Mouse (Mus musculus) midbrain, embryonic 11.5 days (tissue): ENCODE measurements at regions not wholly inside any gene's neighbourhood (a gene's known extent, or its start where the extent isn't known, plus 50 kb on each side); places are given as distances from the start of the nearest gene placed in this dataset.
A peak's percentile ranks its signal among the peaks of the same experiment; 100 is the strongest.

ENCODE experiments used
- ATAC-seq: fragments of 200-750 bp; cut with Nextera tagmentation; 2 replicates; pipeline ENCODE4 v1.8.0; 2017; ENCODE audit warnings: moderate TSS enrichment, moderate library complexity; ENCODE audit not compliant: low FRiP score
- DNase-seq: peaks from one replicate; pipeline ENCODE4 v3.0.0; 2015; ENCODE audit warnings: low spot score; ENCODE audit errors: missing footprints
- H3K27ac ChIP-seq: fragments of 300-500 bp; sonication (generic); 2 replicates; pipeline ENCODE4 v1.5.1; 2014; ENCODE audit warnings: low read depth, low read length
- H3K27me3 ChIP-seq: fragments of 300-500 bp; sonication (generic); 2 replicates; pipeline ENCODE4 v1.6.1; 2014; ENCODE audit warnings: mild to moderate bottlenecking, low read length, moderate library complexity, mixed read lengths; ENCODE audit not compliant: control insufficient read depth, insufficient read depth
- H3K36me3 ChIP-seq: fragments of 300-500 bp; sonication (generic); 2 replicates; pipeline ENCODE4 v1.6.1; 2014; ENCODE audit warnings: mild to moderate bottlenecking, low read length, moderate library complexity, mixed read lengths; ENCODE audit not compliant: control insufficient read depth, insufficient read depth
- H3K4me1 ChIP-seq: fragments of 300-500 bp; sonication (generic); 2 replicates; pipeline ENCODE4 v1.6.1; 2014; ENCODE audit warnings: low read length; ENCODE audit not compliant: control insufficient read depth, insufficient read depth
- H3K4me2 ChIP-seq: fragments of 300-500 bp; sonication (generic); 2 replicates; pipeline ENCODE4 v1.6.1; 2014; ENCODE audit warnings: mild to moderate bottlenecking, moderate library complexity
- H3K4me3 ChIP-seq: fragments of 300-500 bp; sonication (generic); 2 replicates; pipeline ENCODE4 v1.5.1; 2014; ENCODE audit warnings: low read depth, low read length
- H3K9ac ChIP-seq: fragments of 300-500 bp; sonication (generic); 2 replicates; pipeline ENCODE4 v1.6.1; 2014; ENCODE audit warnings: low read length
- H3K9me3 ChIP-seq: fragments of 300-500 bp; sonication (generic); 2 replicates; pipeline ENCODE4 v1.6.1; 2016; ENCODE audit warnings: low read length; ENCODE audit not compliant: control insufficient read depth
- WGBS: fragments of 180-500 bp; shearing (Covaris S2); extraction: QIAGEN DNeasy Blood & Tissue Kit; methylation state at CpG from one replicate; pipeline ENCODE4 v1.1.7; 2014; 5-methylcytosine and 5-hydroxymethylcytosine counted together

DNA sequence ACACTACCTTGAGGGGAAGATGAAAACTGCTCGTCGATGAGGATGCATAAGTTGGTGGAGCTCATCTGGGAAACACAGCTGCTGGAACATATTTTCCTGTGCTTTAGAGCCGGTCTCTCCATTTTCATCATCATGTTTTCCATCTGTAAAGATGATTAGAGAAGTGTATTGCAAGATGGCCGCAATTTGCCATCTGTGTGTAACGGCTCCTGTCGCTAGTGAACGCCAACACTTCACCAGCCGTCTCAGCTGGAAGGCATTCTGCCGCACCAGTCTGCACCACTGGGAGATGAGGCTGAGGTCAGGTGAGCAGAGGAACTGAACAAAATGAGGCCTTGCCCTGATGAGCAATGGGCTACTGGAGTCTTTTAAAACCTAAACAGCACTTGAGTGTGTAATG, 57.4 kb downstream of the Gm21962 start:
- no peak overlapping the region for H3K27ac ChIP-seq
- H3K9ac ChIP-seq = no peak overlapping the region
- ATAC-seq (no peak), DNase-seq (no peak)
- 92% methylated on average over 9 of the region's 9 CpGs for WGBS
- H3K9me3 ChIP-seq = no peaks in the 10 kb centered on the region
- H3K36me3 ChIP-seq = no peaks in the 10 kb centered on the region
- no peak overlapping the region for H3K4me3 ChIP-seq
- no peak overlapping the region for H3K4me2 ChIP-seq
- H3K27me3 ChIP-seq = no peaks in the 10 kb centered on the region
- no peaks in the 10 kb centered on the region for H3K4me1 ChIP-seq

DNA sequence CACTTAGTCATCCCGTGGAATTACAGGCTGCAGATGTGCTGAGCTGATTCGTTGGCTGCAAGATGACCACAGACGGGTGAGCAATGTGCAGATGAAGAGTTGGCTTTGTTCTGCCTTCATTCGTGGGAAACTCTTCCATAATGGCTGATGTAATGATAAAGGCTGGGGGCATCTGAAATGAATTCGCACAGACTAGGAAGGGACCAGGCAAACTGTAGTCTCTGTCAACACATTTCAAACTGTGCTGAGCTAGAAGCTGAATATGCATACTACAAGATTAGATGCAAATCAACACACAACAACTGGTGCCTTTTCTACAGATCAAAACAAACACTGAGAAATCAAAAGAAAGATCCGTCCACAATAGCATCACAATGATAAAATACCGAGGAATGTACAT, 58.1 kb downstream of the Gm21962 start:
- 84% methylated on average over 7 of the region's 7 CpGs for WGBS
- Histone ChIP-seq H3K27me3 (no peaks in the 10 kb centered on the region), H3K27ac (no peak overlapping the region), H3K4me2 (no peak overlapping the region), H3K36me3 (no peaks in the 10 kb centered on the region), H3K4me1 (no peaks in the 10 kb centered on the region), H3K9ac (no peak overlapping the region), H3K9me3 (no peaks in the 10 kb centered on the region), H3K4me3 (no peak overlapping the region)
- DNase-seq (no peak), ATAC-seq (no peak)

DNA sequence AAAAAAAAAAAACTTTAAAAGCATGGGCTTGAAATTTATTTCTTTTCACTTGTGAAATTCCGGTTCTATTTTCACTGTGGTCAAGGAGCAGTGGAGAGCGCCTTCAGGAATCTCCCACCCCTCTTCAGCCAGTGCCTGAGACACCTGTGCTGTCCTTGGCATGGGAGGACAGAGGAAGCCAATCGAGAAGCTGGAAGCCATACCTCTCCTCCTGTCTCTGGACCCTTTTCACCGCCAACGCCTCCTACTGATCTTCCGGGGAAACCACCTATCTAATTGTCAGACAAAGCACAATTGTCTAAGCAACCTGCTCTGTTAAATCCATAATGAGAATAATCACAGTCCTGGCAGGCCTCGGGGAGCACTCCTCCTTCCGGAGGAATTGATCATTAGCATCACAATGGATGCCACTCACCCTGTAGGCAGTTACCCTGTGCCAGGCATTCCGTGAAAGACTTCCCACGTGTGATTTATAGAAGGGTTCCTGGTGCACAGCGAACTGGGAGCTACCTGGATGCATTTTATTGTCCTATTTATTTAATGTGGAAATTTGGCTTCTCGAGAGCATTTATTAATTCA, 66.0 kb downstream of the Gm21962 start:
- peak; percentile 75 for ATAC-seq

DNA sequence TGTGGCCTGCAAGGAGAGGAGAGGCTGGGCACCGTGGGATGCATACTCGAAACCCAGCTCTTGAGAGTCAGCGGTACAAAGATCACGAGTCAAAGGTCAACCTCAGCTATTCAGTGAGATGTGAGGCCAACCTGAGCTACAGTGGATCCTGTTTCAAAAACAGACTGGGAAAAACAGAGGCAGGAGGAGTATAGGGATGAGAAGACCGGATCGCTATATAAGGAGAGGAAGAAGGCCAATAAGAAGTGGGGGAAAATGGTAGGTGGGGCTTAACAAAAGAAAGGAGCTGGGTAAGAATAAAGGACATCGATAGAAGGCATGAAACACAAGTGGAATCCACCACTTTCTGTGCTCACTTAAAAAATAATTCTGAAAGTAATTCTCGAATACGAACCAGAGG, 70.2 kb downstream of the Gm21962 start:
- DNase-seq = no peak
- no peak overlapping the region for H3K27ac ChIP-seq
- no peak overlapping the region for H3K9ac ChIP-seq
- no peaks in the 10 kb centered on the region for H3K9me3 ChIP-seq
- no peak overlapping the region for H3K4me3 ChIP-seq
- H3K4me2 ChIP-seq = no peak overlapping the region
- H3K4me1 ChIP-seq = peaks cover 6% of the 10 kb centered on the region; the same call in 1 of the 2 replicates
- no peak for ATAC-seq
- no peaks in the 10 kb centered on the region for H3K27me3 ChIP-seq
- no peaks in the 10 kb centered on the region for H3K36me3 ChIP-seq
- WGBS = 70% methylated on average over 9 of the region's 9 CpGs

More for the DNA sequence above, 66.0 kb downstream of the Gm21962 start:
- Histone ChIP-seq H3K4me2 (no peak overlapping the region; the same call in 1 of the 2 replicates), H3K27me3 (no peaks in the 10 kb centered on the region), H3K27ac (no peak overlapping the region), H3K4me1 (peaks cover 6% of the 10 kb centered on the region; the same call in 1 of the 2 replicates), H3K9ac (no peak overlapping the region), H3K36me3 (no peaks in the 10 kb centered on the region), H3K4me3 (no peak overlapping the region), H3K9me3 (no peaks in the 10 kb centered on the region)
- 30% methylated on average over 12 of the region's 12 CpGs for WGBS
- DNase-seq = no peak

DNA sequence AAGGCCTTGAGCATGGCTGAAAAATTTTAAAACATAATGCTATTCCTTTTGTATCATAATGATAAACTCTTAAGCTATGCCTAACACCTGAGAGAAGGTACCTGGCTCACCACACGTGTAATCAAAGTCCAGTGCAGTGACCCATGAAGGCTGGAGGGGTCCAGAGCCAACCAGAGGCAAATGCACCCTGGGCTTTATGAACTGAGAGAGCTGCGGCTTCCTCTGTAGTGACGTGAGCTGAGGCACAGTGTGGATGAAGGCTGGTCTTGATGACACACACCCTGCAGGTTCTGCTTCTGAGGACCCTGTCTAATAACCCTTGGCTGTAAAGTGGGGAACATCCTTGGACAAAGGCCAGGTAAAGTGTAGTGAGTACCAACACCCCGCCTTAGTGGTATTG, 70.8 kb downstream of the Gm21962 start:
- Histone ChIP-seq H3K4me2 (no peak overlapping the region), H3K9me3 (no peaks in the 10 kb centered on the region), H3K4me1 (peaks cover 6% of the 10 kb centered on the region; the same call in 1 of the 2 replicates), H3K27me3 (no peaks in the 10 kb centered on the region), H3K9ac (no peak overlapping the region), H3K36me3 (no peaks in the 10 kb centered on the region), H3K4me3 (no peak overlapping the region), H3K27ac (no peak overlapping the region)
- 84% methylated on average over 4 of the region's 4 CpGs for WGBS
- ATAC-seq (no peak), DNase-seq (no peak)

DNA sequence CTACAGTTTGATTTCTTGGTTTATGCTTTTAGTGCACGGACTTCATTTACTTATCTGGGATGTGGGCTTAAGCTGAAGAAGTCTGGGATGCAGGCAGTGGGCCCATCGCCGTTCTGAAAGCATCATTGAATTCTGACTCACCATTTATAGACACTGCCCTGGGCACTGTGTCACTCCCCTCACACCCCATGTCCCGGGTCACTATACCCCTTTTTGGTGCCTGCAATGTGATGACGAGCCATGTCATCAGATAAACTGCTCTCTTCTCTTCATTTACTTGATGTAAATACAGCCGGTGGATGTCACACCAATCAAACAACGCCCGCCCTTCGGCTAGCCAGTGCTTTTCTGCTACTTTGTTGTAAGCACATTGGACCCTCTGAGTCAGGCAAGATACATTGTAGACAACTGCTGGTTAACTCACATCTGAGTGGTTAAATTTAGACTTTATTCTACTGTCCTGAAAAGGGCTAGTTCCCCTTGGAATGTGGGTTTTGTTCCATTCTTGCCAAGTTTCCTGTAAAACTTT, 80.5 kb downstream of the Gm21962 start:
- Histone ChIP-seq H3K9me3 (no peaks in the 10 kb centered on the region), H3K36me3 (no peaks in the 10 kb centered on the region), H3K4me2 (no peak overlapping the region), H3K27ac (no peak overlapping the region), H3K4me3 (no peak overlapping the region), H3K9ac (no peak overlapping the region), H3K27me3 (no peaks in the 10 kb centered on the region), H3K4me1 (peaks cover 6% of the 10 kb centered on the region)
- DNase-seq (no peak), ATAC-seq (no peak)
- WGBS = 91% methylated on average over 9 of the region's 9 CpGs

DNA sequence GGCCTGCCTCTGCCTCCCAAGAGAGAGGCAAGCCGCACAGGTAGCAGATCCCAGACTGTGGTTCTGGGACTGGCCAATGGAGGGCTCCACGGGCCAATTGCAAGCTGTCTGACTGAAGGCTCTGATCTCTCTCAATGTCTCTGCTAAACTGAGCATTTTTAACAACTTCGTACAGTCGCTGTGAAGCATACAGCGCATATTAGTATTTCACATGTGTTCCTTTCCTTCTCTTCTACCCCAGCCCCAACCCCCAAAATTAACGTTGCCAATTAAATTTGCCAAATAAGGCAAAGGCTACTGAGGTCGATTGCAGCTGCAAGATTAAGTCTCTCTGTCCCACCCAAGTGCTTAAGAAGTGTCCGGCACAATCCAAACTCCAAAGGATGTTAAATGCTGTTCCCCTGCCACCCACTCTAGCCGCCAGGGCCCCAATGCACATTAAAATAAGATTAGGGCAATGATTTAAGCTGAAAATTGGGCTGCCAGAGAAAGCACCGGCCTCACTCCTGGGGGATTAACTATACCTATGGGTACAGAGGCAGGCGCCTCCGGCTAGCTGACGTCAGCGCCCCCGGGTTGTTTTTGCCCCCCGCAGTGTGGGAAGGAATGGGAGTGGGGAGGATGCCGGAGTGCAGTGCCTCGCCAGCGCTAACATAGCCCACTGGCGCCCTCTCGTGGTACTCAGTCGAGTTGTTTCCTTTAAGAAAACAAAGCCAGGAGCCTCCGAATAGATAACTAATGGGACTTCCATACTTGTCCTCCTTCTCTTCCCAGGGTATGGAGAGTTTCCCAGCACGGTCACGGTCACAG, 81.3 kb downstream of the Gm21962 start:
- H3K9ac ChIP-seq = peak overlapping the region; percentile 41; the same call in 1 of the 2 replicates

DNA sequence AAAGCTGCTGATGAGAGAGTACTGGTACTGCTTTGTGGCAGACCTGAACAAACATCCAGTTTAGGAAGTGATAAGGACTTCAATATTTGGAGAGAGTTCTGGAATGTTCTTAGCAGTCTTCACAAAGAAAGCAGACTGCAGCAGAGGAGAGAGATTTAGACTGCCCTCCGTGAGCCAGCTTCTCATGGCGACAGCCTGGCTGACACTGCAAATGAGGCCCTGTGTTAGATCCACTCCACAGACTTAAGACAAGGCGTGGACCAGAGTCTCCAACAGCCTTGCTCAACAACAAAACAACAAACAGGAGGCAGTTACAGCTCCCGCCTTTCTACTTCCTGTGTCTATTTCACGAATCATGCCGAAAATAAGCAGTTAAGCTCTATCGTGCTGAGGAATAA, 81.9 kb downstream of the Gm21962 start:
- WGBS = 63% methylated on average over 7 of the region's 7 CpGs
- DNase-seq (no peak), ATAC-seq (peak; percentile 18; the same call in 1 of the 2 replicates)
- no peak overlapping the region for H3K4me3 ChIP-seq
- H3K27ac ChIP-seq = no peak overlapping the region
- H3K4me1 ChIP-seq = peaks cover 6% of the 10 kb centered on the region
- no peak overlapping the region; the same call in 1 of the 2 replicates for H3K4me2 ChIP-seq
- peak overlapping the region; percentile 41; the same call in 1 of the 2 replicates for H3K9ac ChIP-seq
- H3K27me3 ChIP-seq = no peaks in the 10 kb centered on the region
- no peaks in the 10 kb centered on the region for H3K36me3 ChIP-seq
- no peaks in the 10 kb centered on the region for H3K9me3 ChIP-seq

More for the DNA sequence above, 81.3 kb downstream of the Gm21962 start:
- 0 out of 2 replicates have a peak overlapping the region, but pooled peaks have one; percentile 5 for H3K27ac ChIP-seq
- WGBS = 19% methylated on average over 25 of the region's 25 CpGs
- H3K27me3 ChIP-seq = no peaks in the 10 kb centered on the region
- peak overlapping the region; percentile 44 for H3K4me2 ChIP-seq
- peak; percentile 99 for DNase-seq
- peaks cover 6% of the 10 kb centered on the region for H3K4me1 ChIP-seq
- ATAC-seq = peak; percentile 96
- H3K4me3 ChIP-seq = peak overlapping the region; percentile 18; the same call in 1 of the 2 replicates
- no peaks in the 10 kb centered on the region for H3K9me3 ChIP-seq
- no peaks in the 10 kb centered on the region for H3K36me3 ChIP-seq

DNA sequence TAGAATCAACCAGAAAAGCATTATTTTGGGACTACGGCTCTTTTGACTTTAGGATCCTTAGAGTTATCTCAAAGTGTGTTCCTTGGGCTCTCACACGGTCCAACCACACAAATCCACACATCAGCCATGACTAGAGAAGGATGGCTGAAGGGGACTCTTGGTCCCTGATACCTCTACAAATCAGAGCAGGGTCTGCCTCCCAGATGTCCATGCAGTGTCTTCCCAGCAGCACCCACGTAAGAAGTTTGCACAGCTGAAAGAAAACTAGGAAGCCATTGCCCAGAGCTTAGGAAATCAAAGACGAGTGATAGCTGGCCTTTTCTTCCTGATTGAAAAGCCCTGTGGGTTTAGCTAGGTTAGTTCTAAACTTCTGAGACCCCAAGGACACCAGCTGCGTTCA, 84.1 kb downstream of the Gm21962 start:
- Histone ChIP-seq H3K4me2 (no peak overlapping the region), H3K27ac (no peak overlapping the region), H3K9ac (no peak overlapping the region), H3K9me3 (no peaks in the 10 kb centered on the region), H3K27me3 (no peaks in the 10 kb centered on the region), H3K4me1 (peaks cover 6% of the 10 kb centered on the region), H3K4me3 (no peak overlapping the region), H3K36me3 (no peaks in the 10 kb centered on the region)
- whole genome bisulfite sequencing = 87% methylated on average over 5 of the region's 5 CpGs
- DNase-seq (no peak), ATAC-seq (no peak)
